Mouse (Mus musculus) kidney, postnatal 4 days (tissue): ENCODE measurements around the gene Psma2.

ENCODE experiments used
- DNase-seq, 2 experiments: peaks; one replicate each; pipeline ENCODE4 v3.0.0; 2021; ENCODE audit warnings: mixed read lengths in 2 of 2

Psma2 gene

GRCm38 (mm10) chr13:14612926-14613529 lies at the start of gene Psma2, which contains the start of gene Mrpl32:
TSS of gene Psma2 (plus strand) at chr13:14613240.
TSS of gene Mrpl32 (minus strand) at chr13:14613165.
- peak; percentile 96 to 98 for DNase-seq

GRCm38 (mm10) chr13:14574128-14574527 lies 38.9 kb upstream of the Psma2 start:
- no peak for DNase-seq

GRCm38 (mm10) chr13:14580392-14580791 lies 32.6 kb upstream of the Psma2 start:
- DNase-seq = no peak

DNA sequence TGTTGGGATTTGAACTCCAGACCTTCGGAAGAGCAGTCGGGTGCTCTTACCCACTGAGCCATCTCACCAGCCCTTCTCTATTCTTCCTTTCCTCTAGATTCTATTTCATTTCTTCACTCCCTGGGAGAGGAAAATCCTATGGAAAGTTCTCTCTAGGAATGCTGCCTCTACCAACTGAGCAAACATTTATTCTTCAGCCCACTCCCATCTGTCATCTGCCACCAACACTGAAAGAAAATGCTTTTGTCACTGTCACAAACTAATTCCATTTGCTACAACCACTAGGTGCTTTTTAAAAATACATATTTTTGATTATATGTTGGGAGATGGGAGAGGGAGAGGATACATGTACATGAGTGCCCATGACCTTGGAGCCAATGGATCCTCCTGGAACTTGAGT lies 10.3 kb upstream of the Psma2 start:
- no peak for DNase-seq

DNA sequence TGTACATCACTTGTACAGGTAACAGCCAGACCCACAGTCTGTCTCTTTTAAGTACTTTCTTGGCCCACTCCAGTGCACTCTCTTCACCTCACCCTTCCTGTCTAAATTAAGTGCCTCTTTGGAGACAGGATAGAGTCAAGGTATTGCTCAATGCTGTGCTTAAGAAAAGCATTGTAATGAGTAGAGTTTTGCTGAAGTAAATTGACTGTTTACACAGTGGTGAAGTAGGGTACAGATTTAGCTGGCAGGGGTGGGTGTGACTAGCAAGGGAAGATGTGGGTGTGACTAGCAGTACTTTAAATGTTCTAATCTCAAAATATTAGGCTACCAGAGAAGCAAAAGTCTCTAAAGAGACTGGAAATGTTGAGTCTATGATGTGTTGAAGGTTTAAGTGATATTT lies 5.4 kb upstream of the Psma2 start:
- no peak for DNase-seq

DNA sequence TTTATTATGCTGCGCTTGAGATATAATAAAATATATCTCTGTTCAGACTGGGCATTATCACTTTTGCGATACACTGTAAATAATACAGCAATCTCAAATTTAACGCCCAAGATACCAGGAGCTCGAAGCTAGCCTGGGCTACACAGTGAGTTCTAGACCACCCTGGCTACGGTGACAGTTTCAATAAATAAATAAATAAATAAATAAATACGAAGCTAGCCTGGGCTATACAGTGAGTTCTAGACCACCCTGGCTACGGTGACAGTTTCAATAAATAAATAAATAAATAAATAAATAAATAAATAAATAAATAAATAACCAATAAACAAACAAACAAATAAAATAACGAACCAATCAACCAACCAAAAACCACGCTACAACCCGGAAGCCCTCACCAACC lies 577 bp upstream of the Psma2 start:
- DNase-seq = no peak

DNA sequence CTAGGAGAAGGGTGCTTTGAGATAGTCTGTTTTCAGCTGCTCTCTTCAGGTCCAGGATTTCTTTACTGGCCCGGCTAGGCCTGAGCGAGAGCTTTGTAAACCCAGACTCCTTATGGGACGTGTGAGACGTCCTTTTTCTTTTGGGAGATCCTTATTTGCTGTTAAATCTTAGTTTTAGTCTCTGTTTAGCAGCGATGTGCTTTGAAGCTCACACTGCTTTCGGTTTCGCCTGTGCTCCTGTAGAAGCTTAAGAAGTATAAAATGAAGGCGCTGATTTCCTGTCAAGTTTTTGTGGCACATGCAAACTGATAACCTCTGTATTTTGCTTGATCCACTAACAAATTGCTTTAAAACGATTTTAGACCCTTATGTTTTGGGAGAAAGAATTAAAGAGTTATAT lies 513 bp downstream of the Psma2 start:
- no peak for DNase-seq

DNA sequence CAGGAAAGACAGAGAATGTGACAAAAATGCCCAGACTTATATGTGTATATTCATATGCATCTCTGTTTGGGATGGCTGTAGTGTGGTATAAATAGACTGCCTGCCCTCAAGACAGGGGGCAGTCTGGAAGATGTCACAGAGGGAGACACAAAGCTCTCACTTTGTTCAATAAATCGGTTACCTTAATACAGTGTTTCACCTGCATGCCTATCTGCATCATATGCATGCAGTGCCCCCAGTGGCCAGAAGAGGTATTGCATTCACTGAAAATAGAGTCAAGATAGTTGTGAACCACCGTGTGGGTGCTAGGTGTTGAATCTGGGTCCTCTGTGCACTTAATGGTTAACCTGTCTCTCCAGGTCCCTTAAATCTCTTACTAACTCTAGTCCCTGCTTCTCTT lies 5.7 kb downstream of the Psma2 start:
- DNase-seq = peak; percentile 75 to 79

- DNase-seq = peak; percentile 95 to 97
Observed at GRCm38 (mm10) chr13:14629726-14630641, 16.9 kb downstream of the Psma2 start, which contains the start of gene AW209491. TSS of gene AW209491 (plus strand) at chr13:14630154.

DNA sequence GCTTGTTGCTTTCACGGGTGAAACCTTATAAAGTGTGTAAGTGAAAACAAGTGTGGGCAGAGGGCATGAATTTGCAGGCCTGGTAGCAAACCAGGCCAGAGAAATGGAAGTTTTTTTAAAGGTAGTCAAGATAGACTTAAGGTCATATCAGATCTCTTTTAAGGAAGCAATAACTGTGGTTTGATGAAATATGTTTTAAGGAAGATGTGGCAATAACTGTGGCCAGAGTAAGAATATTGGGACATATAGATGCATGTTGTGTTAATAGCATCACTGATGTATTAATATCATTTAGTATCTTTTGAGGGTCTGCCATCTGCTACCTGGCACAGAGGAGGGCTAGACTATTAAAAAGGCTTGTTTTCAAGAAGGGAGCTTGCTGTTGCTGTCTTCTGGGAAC lies 27.0 kb downstream of the Psma2 start:
- no peak for DNase-seq

DNA sequence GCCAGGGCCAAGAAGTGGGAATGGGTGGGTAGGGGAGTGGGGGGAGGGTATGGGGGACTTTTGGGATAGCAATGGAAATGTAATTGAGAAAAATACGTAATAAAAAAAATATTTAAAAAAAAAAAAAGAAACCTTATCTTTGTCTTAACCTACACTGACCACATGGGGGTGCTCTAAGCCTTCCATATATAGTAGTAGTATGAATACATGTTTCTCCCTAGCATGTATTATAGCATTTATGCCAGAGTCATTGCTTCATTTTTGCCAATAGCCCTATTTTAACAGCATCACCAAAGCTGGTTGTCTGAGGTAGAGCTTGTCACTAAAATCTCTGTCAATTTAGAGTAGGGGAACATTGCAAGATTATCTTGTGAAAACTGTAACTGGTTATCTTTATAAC lies 36.3 kb downstream of the Psma2 start:
- DNase-seq = peak; percentile 12 to 17

GRCm38 (mm10) chr13:14667107-14667506 lies 54.1 kb downstream of the Psma2 start:
- DNase-seq = no peak

- DNase-seq = peak; percentile 29 to 47
Observed at GRCm38 (mm10) chr13:14670342-14670741, 57.3 kb downstream of the Psma2 start.

DNA sequence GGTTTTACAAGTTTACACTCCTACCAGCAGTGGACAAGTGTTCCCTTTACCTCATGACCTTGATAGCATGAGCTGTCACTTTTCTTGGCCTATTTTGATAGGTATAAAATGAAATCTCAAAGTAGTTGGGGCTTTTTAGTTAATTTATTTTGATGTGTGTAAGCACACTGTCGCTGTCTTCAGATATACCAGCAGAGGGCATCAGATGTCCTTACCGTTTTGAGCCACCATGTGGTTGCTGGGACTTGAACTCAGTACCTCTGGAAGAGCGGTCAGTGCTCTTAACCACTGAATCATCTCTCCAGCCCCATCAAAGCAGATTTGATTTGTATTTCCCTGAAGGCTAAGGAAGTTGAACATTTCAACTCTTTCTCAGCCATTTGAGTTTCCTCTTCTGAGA lies 75.9 kb downstream of the Psma2 start:
- DNase-seq = no peak

- no peak for DNase-seq
Observed at GRCm38 (mm10) chr13:14716801-14717200, 103.8 kb downstream of the Psma2 start.

GRCm38 (mm10) chr13:14717755-14718154 lies 104.7 kb downstream of the Psma2 start:
- DNase-seq = no peak
